Mouse (Mus musculus) limb, embryonic 13.5 days (tissue): Measurements from ENCODE around the gene Ppp1r12a. TPM values are rescaled to one million over a fixed set of nuclear protein-coding genes. Genes with fewer than 3 reads are reported as not detected.
"Not testable (repeated sequence)": the region's sequence is repeated elsewhere in the genome, so short reads cannot be mapped to it uniquely, and the experiment has no call there.

Source experiments
- ATAC-seq: fragments of 200-750 bp; cut with Nextera tagmentation; 2 replicates; pipeline ENCODE4 v1.8.0; 2017; ENCODE audit warnings: low read depth, moderate number of reproducible peaks, moderate TSS enrichment; ENCODE audit not compliant: low FRiP score
- H3K27ac ChIP-seq: fragments of 300-500 bp; sonication (generic); 2 replicates; pipeline ENCODE4 v1.5.1; 2015; ENCODE audit warnings: inconsistent platforms, mild to moderate bottlenecking, moderate library complexity
- H3K27me3 ChIP-seq: fragments of 300-500 bp; sonication (generic); 2 replicates; pipeline ENCODE4 v1.6.1; 2015; ENCODE audit warnings: mild to moderate bottlenecking, inconsistent platforms
- H3K36me3 ChIP-seq: fragments of 300-500 bp; sonication (generic); 2 replicates; pipeline ENCODE4 v1.6.1; 2015; ENCODE audit warnings: inconsistent platforms, mild to moderate bottlenecking, moderate library complexity
- H3K4me1 ChIP-seq: fragments of 300-500 bp; sonication (generic); 2 replicates; pipeline ENCODE4 v1.6.1; 2015; ENCODE audit warnings: inconsistent platforms
- H3K4me2 ChIP-seq: fragments of 300-500 bp; sonication (generic); replicated peaks from 2 replicates; pipeline ENCODE4 v1.6.1; 2015; ENCODE audit warnings: inconsistent platforms, mild to moderate bottlenecking, moderate library complexity
- H3K4me3 ChIP-seq: fragments of 300-500 bp; sonication (generic); 2 replicates; pipeline ENCODE4 v1.5.1; 2015; ENCODE audit warnings: moderate library complexity, mild to moderate bottlenecking, inconsistent platforms
- H3K9ac ChIP-seq: fragments of 300-500 bp; sonication (generic); 2 replicates; pipeline ENCODE4 v1.6.1; 2015; ENCODE audit warnings: mild to moderate bottlenecking, inconsistent platforms
- H3K9me3 ChIP-seq: fragments of 300-500 bp; sonication (generic); 2 replicates; pipeline ENCODE4 v1.6.1; 2016; ENCODE audit warnings: inconsistent platforms
- WGBS: fragments of 180-500 bp; shearing (Covaris S2); methylation state at CpG from one replicate; pipeline ENCODE4 v1.1.7; 2015; 5-methylcytosine and 5-hydroxymethylcytosine counted together
- polyA plus RNA-seq: library from polyadenylated mRNA; unstranded; fragments of >200 nt; fragmentation: Nextera tagmentation; extraction: Ambion mirVana; gene quantifications from 2 replicates; pipeline ENCODE4 v1.2.1, GENCODE M21; 2015

Ppp1r12a gene
- polyA plus RNA-seq, 1 experiment from 2014 or later = 86.8 TPM

GRCm38 (mm10) chr10:108237049-108237448 lies 75.1 kb downstream of the Ppp1r12a start:
- Histone ChIP-seq H3K4me1 (no peaks in the 10 kb centered on the region), H3K27me3 (no peaks in the 10 kb centered on the region), H3K9me3 (no peaks in the 10 kb centered on the region), H3K36me3 (peaks cover 23% of the 10 kb centered on the region), H3K4me3 (no peak overlapping the region), H3K27ac (no peak overlapping the region), H3K9ac (no peak overlapping the region), H3K4me2 (no peak overlapping the region)
- ATAC-seq = no peak
- 90% methylated on average over 3 of the region's 3 CpGs for WGBS

GRCm38 (mm10) chr10:108239061-108239460 lies 77.1 kb downstream of the Ppp1r12a start:
- WGBS = 86% methylated on average over 10 of the region's 10 CpGs
- Histone ChIP-seq H3K9ac (no peak overlapping the region), H3K27ac (no peak overlapping the region), H3K36me3 (peaks cover 28% of the 10 kb centered on the region), H3K27me3 (no peaks in the 10 kb centered on the region), H3K9me3 (no peaks in the 10 kb centered on the region), H3K4me1 (no peaks in the 10 kb centered on the region), H3K4me2 (no peak overlapping the region), H3K4me3 (no peak overlapping the region)
- no peak for ATAC-seq

GRCm38 (mm10) chr10:108250710-108251109 lies 88.7 kb downstream of the Ppp1r12a start:
- H3K9me3 ChIP-seq = no peaks in the 10 kb centered on the region
- H3K4me3 ChIP-seq = no peak overlapping the region
- ATAC-seq = no peak
- WGBS = 91% methylated on average over 12 of the region's 12 CpGs
- no peak overlapping the region for H3K4me2 ChIP-seq
- H3K4me1 ChIP-seq = no peaks in the 10 kb centered on the region
- peaks cover 45% of the 10 kb centered on the region for H3K36me3 ChIP-seq
- no peaks in the 10 kb centered on the region for H3K27me3 ChIP-seq
- no peak overlapping the region for H3K27ac ChIP-seq
- H3K9ac ChIP-seq = no peak overlapping the region

GRCm38 (mm10) chr10:108251181-108251580 lies 89.2 kb downstream of the Ppp1r12a start:
- peaks cover 47% of the 10 kb centered on the region for H3K36me3 ChIP-seq
- no peak overlapping the region for H3K27ac ChIP-seq
- H3K9me3 ChIP-seq = no peaks in the 10 kb centered on the region
- no peaks in the 10 kb centered on the region for H3K4me1 ChIP-seq
- no peak for ATAC-seq
- no peak overlapping the region for H3K4me2 ChIP-seq
- no peak overlapping the region for H3K4me3 ChIP-seq
- no peaks in the 10 kb centered on the region for H3K27me3 ChIP-seq
- 58% methylated on average over 2 of the region's 2 CpGs for WGBS
- H3K9ac ChIP-seq = no peak overlapping the region

- ATAC-seq = no peak
- H3K4me2 ChIP-seq = no peak overlapping the region
- no peak overlapping the region for H3K4me3 ChIP-seq
- H3K9me3 ChIP-seq = no peaks in the 10 kb centered on the region
- no peak overlapping the region for H3K27ac ChIP-seq
- WGBS = 85% methylated on average over 7 of the region's 7 CpGs
- H3K4me1 ChIP-seq = no peaks in the 10 kb centered on the region
- H3K9ac ChIP-seq = no peak overlapping the region
- peaks cover 51% of the 10 kb centered on the region for H3K36me3 ChIP-seq
- H3K27me3 ChIP-seq = no peaks in the 10 kb centered on the region
Observed at GRCm38 (mm10) chr10:108255812-108256376, 93.9 kb downstream of the Ppp1r12a start.

- Histone ChIP-seq H3K27me3 (no peaks in the 10 kb centered on the region), H3K36me3 (peaks cover 49% of the 10 kb centered on the region), H3K9ac (no peak overlapping the region), H3K9me3 (no peaks in the 10 kb centered on the region), H3K4me2 (no peak overlapping the region), H3K4me1 (no peaks in the 10 kb centered on the region), H3K4me3 (no peak overlapping the region), H3K27ac (no peak overlapping the region)
- WGBS = 88% methylated on average over 10 of the region's 10 CpGs
- no peak for ATAC-seq
Observed at GRCm38 (mm10) chr10:108260931-108261330, 98.9 kb downstream of the Ppp1r12a start.

GRCm38 (mm10) chr10:108264641-108265040 lies 102.6 kb downstream of the Ppp1r12a start:
- no peak overlapping the region for H3K27ac ChIP-seq
- H3K4me1 ChIP-seq = no peaks in the 10 kb centered on the region
- H3K4me3 ChIP-seq = no peak overlapping the region
- WGBS = 96% methylated on average over 27 of the region's 27 CpGs
- H3K9me3 ChIP-seq = no peaks in the 10 kb centered on the region
- no peak overlapping the region for H3K4me2 ChIP-seq
- H3K9ac ChIP-seq = no peak overlapping the region
- no peaks in the 10 kb centered on the region for H3K27me3 ChIP-seq
- ATAC-seq = no peak
- peaks cover 52% of the 10 kb centered on the region for H3K36me3 ChIP-seq

GRCm38 (mm10) chr10:108271201-108271600 lies 109.2 kb downstream of the Ppp1r12a start:
- Histone ChIP-seq H3K9me3 (no peaks in the 10 kb centered on the region), H3K4me3 (no peak overlapping the region), H3K4me1 (no peaks in the 10 kb centered on the region), H3K27me3 (no peaks in the 10 kb centered on the region), H3K9ac (no peak overlapping the region), H3K4me2 (no peak overlapping the region), H3K27ac (no peak overlapping the region), H3K36me3 (peaks cover 61% of the 10 kb centered on the region)
- ATAC-seq = no peak
- 87% methylated on average over 7 of the region's 7 CpGs for WGBS

- Histone ChIP-seq H3K27me3 (no peaks in the 10 kb centered on the region), H3K4me2 (no peak overlapping the region), H3K36me3 (peaks cover 53% of the 10 kb centered on the region), H3K9me3 (no peaks in the 10 kb centered on the region), H3K9ac (no peak overlapping the region), H3K4me3 (no peak overlapping the region), H3K4me1 (no peaks in the 10 kb centered on the region), H3K27ac (no peak overlapping the region)
- WGBS = 93% methylated on average over 6 of the region's 6 CpGs
- ATAC-seq = no peak
Observed at GRCm38 (mm10) chr10:108276678-108277077, 114.7 kb downstream of the Ppp1r12a start.

GRCm38 (mm10) chr10:108277198-108277597 lies 115.2 kb downstream of the Ppp1r12a start:
- Histone ChIP-seq H3K4me2 (no peak overlapping the region), H3K9ac (no peak overlapping the region), H3K4me3 (no peak overlapping the region), H3K9me3 (no peaks in the 10 kb centered on the region), H3K27ac (no peak overlapping the region), H3K4me1 (no peaks in the 10 kb centered on the region), H3K27me3 (no peaks in the 10 kb centered on the region), H3K36me3 (peaks cover 50% of the 10 kb centered on the region)
- WGBS = 92% methylated on average over 7 of the region's 7 CpGs
- no peak for ATAC-seq

GRCm38 (mm10) chr10:108281099-108281498 lies 119.1 kb downstream of the Ppp1r12a start:
- not testable (repeated sequence) for H3K4me1 ChIP-seq, H3K27ac ChIP-seq, H3K4me3 ChIP-seq, H3K27me3 ChIP-seq, H3K9ac ChIP-seq, H3K9me3 ChIP-seq, ATAC-seq, H3K4me2 ChIP-seq
- 88% methylated on average over 5 of the region's 5 CpGs for whole genome bisulfite sequencing
- H3K36me3 ChIP-seq = peaks cover 27% of the 10 kb centered on the region

GRCm38 (mm10) chr10:108282351-108282750 lies 120.4 kb downstream of the Ppp1r12a start:
- Histone ChIP-seq H3K27me3 (no peaks in the 10 kb centered on the region), H3K4me1 (no peaks in the 10 kb centered on the region), H3K36me3 (peaks cover 20% of the 10 kb centered on the region), H3K9ac (no peak overlapping the region), H3K27ac (no peak overlapping the region), H3K9me3 (no peaks in the 10 kb centered on the region), H3K4me3 (no peak overlapping the region), H3K4me2 (no peak overlapping the region)
- no peak for ATAC-seq
- 93% methylated on average over 6 of the region's 6 CpGs for WGBS

GRCm38 (mm10) chr10:108283418-108283817 lies 121.4 kb downstream of the Ppp1r12a start:
- Histone ChIP-seq H3K9me3 (no peaks in the 10 kb centered on the region), H3K27me3 (no peaks in the 10 kb centered on the region), H3K27ac (no peak overlapping the region), H3K4me3 (no peak overlapping the region), H3K4me1 (no peaks in the 10 kb centered on the region), H3K4me2 (no peak overlapping the region), H3K9ac (no peak overlapping the region), H3K36me3 (peaks cover 13% of the 10 kb centered on the region)
- WGBS = 87% methylated on average over 2 of the region's 2 CpGs
- no peak for ATAC-seq
